Mouse (Mus musculus): ENCODE results near the gene Ptprj. TPM values are rescaled to one million over a fixed set of nuclear protein-coding genes. Genes with fewer than 3 reads are reported as not detected.
"Not testable (repeated sequence)": the region's sequence is repeated elsewhere in the genome, so short reads cannot be mapped to it uniquely, and the experiment has no call there.

Gene Ptprj
- polyA plus RNA-seq, 1 experiment from 2014 or later = 2.5 TPM

DNA sequence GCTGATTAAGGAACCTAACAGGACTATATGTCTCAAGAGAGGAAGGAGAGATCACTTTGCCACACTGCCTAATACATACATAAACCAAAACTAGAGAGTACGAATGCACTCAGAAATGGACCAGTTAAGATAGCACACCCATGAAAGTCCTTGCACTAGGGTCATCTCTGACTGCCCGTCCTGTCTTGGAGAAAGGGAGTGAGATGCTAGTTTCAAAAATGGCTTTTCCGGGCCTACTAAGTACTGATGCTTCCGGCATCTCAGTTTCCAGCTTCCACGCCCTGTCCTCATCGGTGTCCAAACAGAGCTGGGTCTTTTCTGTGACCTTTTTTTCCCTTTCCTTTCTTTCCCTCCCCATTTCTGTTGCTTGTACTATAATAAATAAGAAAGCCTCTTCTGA lies 4.0 kb downstream of the Ptprj start:
- no peak for ATAC-seq (ENCODE audit: low FRiP score, low read depth)
- 92% methylated on average over 6 of the region's 6 CpGs for WGBS

DNA sequence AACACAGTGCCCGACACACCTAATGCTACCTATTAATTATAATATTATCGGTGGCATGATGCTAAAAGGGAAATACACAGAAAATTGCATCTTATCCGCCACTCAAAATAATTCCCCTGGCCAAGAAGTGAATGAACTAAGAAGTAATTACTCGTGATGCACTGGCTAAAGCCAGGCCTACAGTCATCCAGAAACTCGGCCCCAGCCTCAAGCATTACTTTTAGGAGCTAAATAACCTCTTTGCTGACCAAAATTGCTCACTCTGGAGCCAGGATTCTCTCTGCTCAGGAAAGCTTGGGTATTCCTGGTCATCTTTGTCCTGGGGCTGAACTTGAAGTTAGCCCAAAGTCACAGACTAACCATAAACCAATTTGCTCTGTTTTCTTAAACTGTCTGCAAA lies 4.7 kb downstream of the Ptprj start:
- no peak for ATAC-seq (ENCODE audit: low FRiP score, low read depth)
- 80% methylated on average over 5 of the region's 5 CpGs for WGBS
- Histone ChIP-seq H3K4me3 (no peak overlapping the region), H3K9ac (replicated peaks) (no peak overlapping the region), H3K27me3 (no peaks in the 10 kb centered on the region), H3K27ac (replicated peaks) (no peak overlapping the region), H3K4me1 (peaks cover 14% of the 10 kb centered on the region), H3K36me3 (no peaks in the 10 kb centered on the region), H3K9me3 (no peaks in the 10 kb centered on the region), H3K4me2 (replicated peaks) (no peak overlapping the region)

More for the DNA sequence above, 4.0 kb downstream of the Ptprj start:
- Histone ChIP-seq H3K27ac (replicated peaks) (no peak overlapping the region), H3K9ac (replicated peaks) (no peak overlapping the region), H3K4me3 (no peak overlapping the region), H3K4me1 (peaks cover 20% of the 10 kb centered on the region), H3K27me3 (no peaks in the 10 kb centered on the region; the same call in 1 of the 2 replicates), H3K9me3 (no peaks in the 10 kb centered on the region), H3K4me2 (replicated peaks) (no peak overlapping the region), H3K36me3 (no peaks in the 10 kb centered on the region)

- WGBS = 96% methylated on average over 3 of the region's 3 CpGs
Observed at GRCm38 (mm10) chr2:90575116-90575515, 5.3 kb downstream of the Ptprj start.

GRCm38 (mm10) chr2:90574536-90574935 lies 5.9 kb downstream of the Ptprj start:
- Histone ChIP-seq H3K9ac (replicated peaks) (no peak overlapping the region), H3K4me2 (replicated peaks) (no peak overlapping the region), H3K4me1 (peaks cover 12% of the 10 kb centered on the region), H3K4me3 (no peak overlapping the region), H3K27me3 (no peaks in the 10 kb centered on the region), H3K36me3 (no peaks in the 10 kb centered on the region), H3K27ac (replicated peaks) (no peak overlapping the region), H3K9me3 (no peaks in the 10 kb centered on the region)
- ATAC-seq (ENCODE audit: low FRiP score, low read depth) = no peak
- WGBS = 84% methylated on average over 7 of the region's 8 CpGs

More at GRCm38 (mm10) chr2:90575116-90575515, 5.3 kb downstream of the Ptprj start:
- Histone ChIP-seq H3K27ac (replicated peaks) (no peak overlapping the region), H3K4me2 (replicated peaks) (no peak overlapping the region), H3K9ac (replicated peaks) (no peak overlapping the region), H3K36me3 (no peaks in the 10 kb centered on the region), H3K4me3 (no peak overlapping the region), H3K9me3 (no peaks in the 10 kb centered on the region), H3K4me1 (peaks cover 12% of the 10 kb centered on the region), H3K27me3 (no peaks in the 10 kb centered on the region)
- ATAC-seq (ENCODE audit: low FRiP score, low read depth) = no peak

- Histone ChIP-seq H3K4me3 (no peak overlapping the region), H3K27me3 (no peaks in the 10 kb centered on the region), H3K9ac (replicated peaks) (no peak overlapping the region), H3K4me2 (replicated peaks) (no peak overlapping the region), H3K4me1 (peaks cover 10% of the 10 kb centered on the region; the same call in 1 of the 2 replicates), H3K36me3 (no peaks in the 10 kb centered on the region), H3K9me3 (no peaks in the 10 kb centered on the region), H3K27ac (replicated peaks) (no peak overlapping the region)
- no peak for ATAC-seq (ENCODE audit: low FRiP score, low read depth)
- 84% methylated on average over 17 of the region's 17 CpGs for WGBS
Observed at GRCm38 (mm10) chr2:90573640-90574526, 6.6 kb downstream of the Ptprj start.

DNA sequence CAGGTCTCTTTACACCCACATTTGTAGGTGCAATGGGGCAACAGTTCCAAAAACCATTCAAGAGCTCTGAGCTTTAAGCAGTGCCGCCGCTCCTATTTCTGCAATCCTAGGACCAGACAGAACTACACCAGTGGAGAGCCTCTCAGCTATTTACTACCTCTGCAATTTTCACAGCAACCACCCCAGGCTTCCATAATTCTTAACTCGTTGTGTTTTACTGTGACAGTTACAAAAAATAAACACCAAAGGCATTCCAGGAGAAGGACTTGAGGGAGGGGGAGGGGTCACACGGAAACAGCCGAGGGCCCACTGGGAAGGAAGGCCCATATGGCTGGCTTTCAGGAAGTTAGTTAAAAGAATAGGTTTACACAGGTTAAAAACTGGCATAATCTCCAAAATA lies 8.3 kb downstream of the Ptprj start:
- H3K9ac ChIP-seq (replicated peaks) = no peak overlapping the region
- H3K9me3 ChIP-seq = no peaks in the 10 kb centered on the region
- peaks cover 6% of the 10 kb centered on the region; the same call in 1 of the 2 replicates for H3K4me1 ChIP-seq
- no peaks in the 10 kb centered on the region for H3K27me3 ChIP-seq
- no peak overlapping the region for H3K27ac ChIP-seq (replicated peaks)
- ATAC-seq (ENCODE audit: low FRiP score, low read depth) = no peak
- H3K36me3 ChIP-seq = no peaks in the 10 kb centered on the region
- whole genome bisulfite sequencing = 78% methylated on average over 5 of the region's 5 CpGs
- H3K4me3 ChIP-seq = no peak overlapping the region
- no peak overlapping the region for H3K4me2 ChIP-seq (replicated peaks)

DNA sequence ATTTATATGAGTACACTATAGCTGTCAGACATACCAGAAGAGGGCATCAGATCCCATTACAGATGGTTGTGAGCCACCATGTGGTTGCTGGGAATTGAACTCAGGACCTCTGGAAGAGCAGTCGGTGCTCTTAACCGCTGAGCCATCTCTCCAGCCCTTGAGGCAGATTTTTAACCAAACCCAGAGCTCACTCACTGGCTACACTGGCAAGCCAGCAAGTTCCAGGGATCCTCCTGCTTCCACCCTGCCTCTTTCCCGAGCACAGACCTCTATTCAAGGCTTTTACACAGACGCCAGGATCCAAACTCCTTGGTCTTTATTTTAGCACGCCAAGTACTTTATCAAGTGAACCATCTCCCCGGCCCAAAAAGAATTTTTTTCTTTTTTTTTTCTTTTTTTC lies 9.0 kb downstream of the Ptprj start:
- H3K4me3 ChIP-seq; H3K4me1 ChIP-seq; H3K27me3 ChIP-seq; H3K27ac ChIP-seq (replicated peaks); H3K9me3 ChIP-seq; H3K36me3 ChIP-seq; H3K4me2 ChIP-seq (replicated peaks); H3K9ac ChIP-seq (replicated peaks); ATAC-seq (ENCODE audit: low FRiP score, low read depth): not testable (repeated sequence)
- WGBS = 94% methylated on average over 6 of the region's 6 CpGs

- Histone ChIP-seq H3K9ac (replicated peaks) (no peak overlapping the region), H3K4me3 (no peak overlapping the region), H3K4me1 (peaks cover 6% of the 10 kb centered on the region; the same call in 1 of the 2 replicates), H3K9me3 (no peaks in the 10 kb centered on the region), H3K36me3 (no peaks in the 10 kb centered on the region), H3K27ac (replicated peaks) (no peak overlapping the region), H3K4me2 (replicated peaks) (no peak overlapping the region), H3K27me3 (no peaks in the 10 kb centered on the region)
- no peak for ATAC-seq (ENCODE audit: low FRiP score, low read depth)
- 99% methylated on average over 2 of the region's 2 CpGs for WGBS
Observed at GRCm38 (mm10) chr2:90570871-90571270, 9.6 kb downstream of the Ptprj start.

GRCm38 (mm10) chr2:90570216-90570615 lies 10.2 kb downstream of the Ptprj start:
- no peaks in the 10 kb centered on the region for H3K9me3 ChIP-seq
- H3K27me3 ChIP-seq = no peaks in the 10 kb centered on the region
- no peak overlapping the region for H3K4me3 ChIP-seq
- 96% methylated on average over 10 of the region's 10 CpGs for WGBS
- peaks cover 6% of the 10 kb centered on the region; the same call in 1 of the 2 replicates for H3K4me1 ChIP-seq
- no peak overlapping the region for H3K4me2 ChIP-seq (replicated peaks)
- no peaks in the 10 kb centered on the region for H3K36me3 ChIP-seq
- H3K9ac ChIP-seq (replicated peaks) = no peak overlapping the region
- no peak for ATAC-seq (ENCODE audit: low FRiP score, low read depth)
- H3K27ac ChIP-seq (replicated peaks) = no peak overlapping the region

DNA sequence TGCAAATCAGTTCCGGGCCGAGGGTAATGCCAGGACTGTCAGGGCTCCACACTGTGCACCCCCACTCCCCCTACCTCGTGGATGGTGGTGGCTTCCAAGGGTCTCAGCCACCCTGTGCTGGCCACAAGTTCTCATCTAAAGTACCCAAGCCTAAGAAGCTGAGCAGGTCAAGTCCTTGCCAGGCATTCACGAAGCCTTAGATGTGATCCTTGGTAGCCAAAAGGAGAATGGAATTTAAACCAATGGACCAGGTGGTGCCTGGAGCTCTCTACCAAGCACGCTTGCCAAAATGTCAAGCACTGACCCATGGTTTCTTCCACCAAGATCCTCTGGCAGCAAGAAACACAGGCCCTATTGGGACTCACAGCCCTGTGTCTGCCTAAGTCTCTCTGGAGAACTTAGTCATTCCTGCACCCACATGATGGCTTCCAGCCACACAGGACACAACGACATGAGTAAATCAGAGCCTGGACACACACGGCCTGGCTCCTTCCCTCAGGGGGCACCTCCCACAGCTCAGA lies 11.4 kb downstream of the Ptprj start:
- ATAC-seq (ENCODE audit: low FRiP score, low read depth) = no peak
- H3K9me3 ChIP-seq = no peaks in the 10 kb centered on the region
- H3K4me1 ChIP-seq = peaks cover under 1% of the 10 kb centered on the region; the same call in 1 of the 2 replicates
- H3K36me3 ChIP-seq = no peaks in the 10 kb centered on the region
- H3K4me3 ChIP-seq = no peak overlapping the region
- no peaks in the 10 kb centered on the region for H3K27me3 ChIP-seq
- H3K4me2 ChIP-seq (replicated peaks) = no peak overlapping the region
- no peak overlapping the region for H3K27ac ChIP-seq (replicated peaks)
- H3K9ac ChIP-seq (replicated peaks) = no peak overlapping the region
- 88% methylated on average over 7 of the region's 7 CpGs for WGBS

DNA sequence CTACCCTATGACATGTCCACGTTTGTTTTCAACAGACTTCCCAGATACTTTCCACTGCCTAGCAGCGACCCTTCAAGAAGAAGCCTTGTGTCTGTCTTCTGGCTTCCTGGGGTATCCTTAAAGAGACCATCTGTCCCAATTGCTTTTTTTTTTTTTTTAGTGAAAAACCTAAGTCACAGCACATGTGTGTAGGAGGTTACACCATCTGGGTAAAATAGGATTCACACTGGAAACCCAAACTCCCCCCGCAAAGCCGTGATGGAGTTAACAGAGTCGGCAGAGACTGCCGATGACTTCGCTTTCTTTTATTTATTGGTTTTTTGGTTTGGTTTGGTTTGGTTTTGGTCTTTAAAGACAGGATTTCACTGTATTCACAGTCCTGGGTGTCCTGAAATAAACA lies 12.4 kb downstream of the Ptprj start:
- WGBS = 89% methylated on average over 7 of the region's 7 CpGs
- H3K4me1 ChIP-seq = no peaks in the 10 kb centered on the region
- no peak overlapping the region for H3K4me2 ChIP-seq (replicated peaks)
- ATAC-seq (ENCODE audit: low FRiP score, low read depth) = no peak
- H3K4me3 ChIP-seq = no peak overlapping the region
- H3K9ac ChIP-seq (replicated peaks) = no peak overlapping the region
- no peaks in the 10 kb centered on the region for H3K9me3 ChIP-seq
- no peaks in the 10 kb centered on the region for H3K36me3 ChIP-seq
- H3K27me3 ChIP-seq = no peaks in the 10 kb centered on the region
- H3K27ac ChIP-seq (replicated peaks) = no peak overlapping the region

DNA sequence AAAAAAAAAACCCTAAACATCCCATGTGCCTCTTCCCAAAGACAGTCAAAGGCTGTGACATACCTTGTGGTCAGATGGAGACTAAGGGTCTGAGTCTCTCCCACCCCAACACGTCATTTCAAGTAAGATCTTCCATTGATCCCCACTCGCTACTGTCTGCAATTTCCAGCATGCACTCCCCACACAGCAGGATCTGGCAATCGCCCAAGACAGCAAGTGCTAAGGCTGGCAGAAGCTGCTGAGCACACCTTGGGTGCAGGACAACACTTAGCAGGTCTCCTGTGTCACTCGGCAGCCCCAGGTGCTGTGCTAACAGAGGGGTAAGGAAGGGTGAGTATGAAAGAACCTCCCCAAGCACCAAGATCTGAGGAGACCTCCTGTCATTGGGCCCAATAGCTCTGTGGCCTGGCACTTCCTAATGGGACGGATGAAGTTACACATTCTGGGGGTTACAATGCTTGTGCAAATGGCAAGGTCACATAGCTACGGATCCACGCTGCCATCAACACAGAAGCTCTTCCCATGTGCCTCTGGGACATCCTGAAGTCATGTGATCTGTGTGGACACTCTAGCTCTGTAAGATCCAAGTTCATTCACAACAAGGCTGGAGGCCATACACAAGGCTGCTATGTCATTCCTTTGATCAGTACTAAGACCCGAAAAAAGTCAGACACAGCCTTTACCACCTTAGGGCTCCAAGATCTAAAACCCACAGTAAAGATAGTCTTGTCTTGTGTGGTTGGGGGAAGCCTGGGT lies 13.5 kb downstream of the Ptprj start:
- Histone ChIP-seq H3K27me3 (no peaks in the 10 kb centered on the region), H3K9ac (replicated peaks) (no peak overlapping the region), H3K9me3 (no peaks in the 10 kb centered on the region), H3K27ac (replicated peaks) (no peak overlapping the region), H3K36me3 (no peaks in the 10 kb centered on the region), H3K4me2 (replicated peaks) (no peak overlapping the region), H3K4me3 (no peak overlapping the region), H3K4me1 (no peaks in the 10 kb centered on the region)
- ATAC-seq (ENCODE audit: low FRiP score, low read depth) = no peak
- WGBS = 84% methylated on average over 8 of the region's 8 CpGs

Data from midbrain, embryonic 12.5 days (tissue).